Mouse (Mus musculus): ENCODE measurements at regions not wholly inside any gene's neighbourhood (a gene's known extent, or its start where the extent isn't known, plus 50 kb on each side); places are given as distances from the start of the nearest gene placed in this dataset.
A peak's percentile ranks its signal among the peaks of the same experiment; 100 is the strongest.

GRCm38 (mm10) chr9:62180456-62181181, 58.2 kb upstream of the Glce start:
- no peak overlapping the region for H3K4me2 ChIP-seq (ENCODE audit: low read depth, severe bottlenecking)
- no peak overlapping the region for H3K4me3 ChIP-seq (ENCODE audit: low read depth, low read length)
- ATAC-seq (ENCODE audit: insufficient number of reproducible peaks, low FRiP score, low TSS enrichment, low read depth): no peak

GRCm38 (mm10) chr9:62174651-62175050, 52.2 kb upstream of the Glce start:
- Histone ChIP-seq H3K4me1 (ENCODE audit: control insufficient read depth, insufficient read depth, low read length) (no peaks in the 10 kb centered on the region), H3K27ac (replicated peaks; ENCODE audit: low read depth, low read length) (no peak overlapping the region), H3K9me3 (ENCODE audit: control insufficient read depth, low read length) (no peaks in the 10 kb centered on the region), H3K4me2 (ENCODE audit: low read depth, severe bottlenecking) (no peak overlapping the region), H3K36me3 (ENCODE audit: control insufficient read depth, insufficient read depth, low read length) (no peaks in the 10 kb centered on the region), H3K27me3 (ENCODE audit: control insufficient read depth, insufficient read depth, low read length) (no peaks in the 10 kb centered on the region), H3K9ac (ENCODE audit: low read length) (no peak overlapping the region), H3K4me3 (ENCODE audit: low read depth, low read length) (no peak overlapping the region)
- no peak for ATAC-seq (ENCODE audit: insufficient number of reproducible peaks, low FRiP score, low TSS enrichment, low read depth)
- no peak for DNase-seq (ENCODE audit: low spot score)
- 92% methylated on average over 7 of the region's 7 CpGs for WGBS

More at GRCm38 (mm10) chr9:62180456-62181181, 58.2 kb upstream of the Glce start:
- H3K36me3 ChIP-seq (ENCODE audit: control insufficient read depth, insufficient read depth, low read length): no peaks in the 10 kb centered on the region
- 45% methylated on average over 11 of the region's 11 CpGs for WGBS
- no peaks in the 10 kb centered on the region for H3K27me3 ChIP-seq (ENCODE audit: control insufficient read depth, insufficient read depth, low read length)
- no peak overlapping the region for H3K9ac ChIP-seq (ENCODE audit: low read length)
- peak; percentile 60 for DNase-seq (ENCODE audit: low spot score)
- H3K9me3 ChIP-seq (ENCODE audit: control insufficient read depth, low read length): no peaks in the 10 kb centered on the region
- H3K27ac ChIP-seq (replicated peaks; ENCODE audit: low read depth, low read length): no peak overlapping the region
- peaks cover 19% of the 10 kb centered on the region for H3K4me1 ChIP-seq (ENCODE audit: control insufficient read depth, insufficient read depth, low read length)
